Comparison of ENCODE assay signal across 24 mouse cellular contexts in the genomic region with DNA sequence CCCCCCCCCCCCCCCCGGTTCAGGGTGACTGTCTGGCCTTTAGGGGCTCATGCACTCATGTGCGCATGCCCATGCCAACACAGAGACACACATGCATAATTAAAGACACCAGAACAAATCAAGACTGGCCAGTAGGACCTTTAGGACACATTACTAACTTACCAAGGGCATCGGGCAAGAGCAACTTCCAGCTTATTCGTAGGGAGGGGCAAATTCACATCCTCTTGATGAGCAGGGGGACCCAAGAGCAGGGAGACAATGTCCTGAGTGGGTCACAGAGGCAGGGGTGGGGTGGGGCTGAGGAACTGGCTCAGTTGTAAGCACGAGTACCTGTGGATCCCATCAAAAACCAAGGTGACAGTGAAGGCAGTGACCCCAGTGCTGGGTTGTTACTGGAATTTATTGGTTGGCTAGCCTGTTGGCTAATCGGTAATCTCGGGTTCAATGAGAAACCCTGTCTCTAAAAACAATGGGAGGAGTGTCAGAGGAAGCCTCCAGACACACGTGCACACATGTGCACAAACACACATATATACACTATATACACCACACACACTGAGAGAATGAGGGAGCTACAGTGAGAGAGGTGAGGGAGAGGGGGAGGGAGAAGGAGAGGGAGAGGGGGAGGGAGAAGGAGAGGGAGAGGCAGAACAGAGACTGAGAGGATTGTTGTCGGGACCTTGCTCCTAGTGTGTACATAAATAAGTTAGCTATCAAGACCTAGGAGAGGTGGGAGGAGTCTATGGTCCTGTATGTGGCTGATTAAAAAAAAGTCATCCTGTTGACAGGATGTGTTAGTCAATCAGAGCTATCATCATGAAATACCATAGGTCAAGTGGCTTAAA. TPM values are rescaled to one million over a fixed set of nuclear protein-coding genes. Genes with fewer than 3 reads are reported as not detected.
DNase-seq lines count a peak whose midpoint lies in the region; ATAC-seq and TF ChIP-seq lines count a peak whose summit lies in the region.
"Had no signal": no experiment of that assay in that cellular context is flagged by ENCODE, and none has a peak within 500 bp of the region (broad histone marks: within the 10 kb centered on the region; RNA-seq: fewer than 3 reads in every experiment).

No protein-coding gene starts in this region.

- WGBS in liver, adult 2 months, result 32% methylated on average over 9 of the region's 9 CpGs
- WGBS in liver, embryonic 11.5 days, result 67% methylated on average over 8 of the region's 9 CpGs
- WGBS in liver, embryonic 13.5 days (ENCODE audit: insufficient replicate concordance), result 54% methylated on average over 8 of the region's 9 CpGs

- no peak overlapping the region for H3K9ac ChIP-seq in liver, adult 2 months (ENCODE audit: low read depth, low read length)
- H3K9ac ChIP-seq in liver, embryonic 11.5 days (ENCODE audit: low read depth, low read length), result no peak overlapping the region
- no peak overlapping the region for H3K9ac ChIP-seq in liver, embryonic 13.5 days
- H3K9ac ChIP-seq: heart, embryonic 12.5 days; hindbrain, embryonic 12.5 days; limb, embryonic 13.5 days; lung, embryonic 14.5 days had no signal

- H3K27me3 ChIP-seq in liver, adult 2 months (ENCODE audit: control insufficient read depth, insufficient read depth, low read length), result no peaks in the 10 kb centered on the region
- no peaks in the 10 kb centered on the region for H3K27me3 ChIP-seq in liver, embryonic 11.5 days (replicated peaks; ENCODE audit: control insufficient read depth, insufficient read depth, low read length)
- no peaks in the 10 kb centered on the region for H3K27me3 ChIP-seq in liver, embryonic 13.5 days
- H3K27me3 ChIP-seq: CH12.LX; heart, embryonic 12.5 days; hindbrain, embryonic 12.5 days; limb, embryonic 13.5 days had no signal

- peaks cover 19% of the 10 kb centered on the region for H3K4me1 ChIP-seq in liver, adult 2 months (ENCODE audit: control insufficient read depth, insufficient read depth, low read length)
- H3K4me1 ChIP-seq in liver, embryonic 11.5 days (replicated peaks; ENCODE audit: control insufficient read depth, insufficient read depth, low read length), result no peaks in the 10 kb centered on the region
- H3K4me1 ChIP-seq in liver, embryonic 13.5 days (replicated peaks), result peaks cover 19% of the 10 kb centered on the region
- H3K4me1 ChIP-seq: embryonic facial prominence, embryonic 10.5 days; heart, embryonic 12.5 days; hindbrain, embryonic 12.5 days; limb, embryonic 13.5 days had no signal

- H3K4me2 ChIP-seq in liver, embryonic 11.5 days, result no peak overlapping the region
- no peak overlapping the region for H3K4me2 ChIP-seq in liver, embryonic 13.5 days
- H3K4me2 ChIP-seq: heart, embryonic 12.5 days; hindbrain, embryonic 12.5 days; limb, embryonic 13.5 days; lung, embryonic 14.5 days had no signal

- H3K4me3 ChIP-seq in liver, adult 2 months (ENCODE audit: insufficient read depth, low read depth, low read length), result no peak overlapping the region
- no peak overlapping the region for H3K4me3 ChIP-seq in liver, embryonic 11.5 days (ENCODE audit: low read depth, low read length)
- H3K4me3 ChIP-seq in liver, embryonic 13.5 days (replicated peaks), result no peak overlapping the region
- H3K4me3 ChIP-seq: embryonic facial prominence, embryonic 10.5 days; heart, embryonic 12.5 days; hindbrain, embryonic 12.5 days; left cerebral cortex, adult 2 months; limb, embryonic 13.5 days had no signal

- ATAC-seq in liver, embryonic 11.5 days (replicated peaks; ENCODE audit: low FRiP score), result no peak; the same call in 1 of the 2 replicates
- peak; percentile 32; the same call in 1 of the 2 replicates for ATAC-seq in liver, embryonic 13.5 days (ENCODE audit: low read depth)
- ATAC-seq: inflammation-experienced regulatory T-cells, adult 6 months had no signal

- TF ChIP-seq CTCF in liver, adult 2 months (IDR thresholded peaks at IDR 0.05; ENCODE audit: low read depth, low read length), result no peak

- peaks cover 33% of the 10 kb centered on the region for H3K36me3 ChIP-seq in liver, adult 2 months (ENCODE audit: control insufficient read depth, insufficient read depth, low read length)
- H3K36me3 ChIP-seq in liver, embryonic 11.5 days (ENCODE audit: control insufficient read depth, insufficient read depth, low read length), result no peaks in the 10 kb centered on the region
- peaks cover 3% of the 10 kb centered on the region; the same call in 1 of the 2 replicates for H3K36me3 ChIP-seq in liver, embryonic 13.5 days
- H3K36me3 ChIP-seq: embryonic facial prominence, embryonic 10.5 days; heart, embryonic 12.5 days; hindbrain, embryonic 12.5 days; limb, embryonic 13.5 days had no signal

- DNase-seq in kidney, adult 9 months, result peak; percentile 60
- no peak for DNase-seq in kidney, adult 18-20 months
- DNase-seq in liver, adult 2 months (ENCODE audit: extremely low read depth, low read depth, low spot score), result peak; percentile 36
- no peak for DNase-seq in liver, embryonic 11.5 days (ENCODE audit: low spot score)
- DNase-seq in liver, embryonic 13.5 days, result no peak
- DNase-seq in right cerebral cortex, postnatal 10 days (ENCODE audit: low spot score in 2 of 2), result no peak
- DNase-seq in urinary bladder, postnatal 10 days (ENCODE audit: low spot score), result no peak
- DNase-seq: adrenal gland, adult 2 months; cerebellum, adult 8-10 months; heart, adult 11 months; heart, postnatal 14 days; lung, embryonic 14.5 days; lung, postnatal 36 days had no signal

- H3K9me3 ChIP-seq in liver, embryonic 11.5 days (ENCODE audit: control insufficient read depth, low read length), result no peaks in the 10 kb centered on the region
- no peaks in the 10 kb centered on the region for H3K9me3 ChIP-seq in liver, embryonic 13.5 days (replicated peaks)
- H3K9me3 ChIP-seq: embryonic facial prominence, embryonic 10.5 days; hindbrain, embryonic 12.5 days; limb, embryonic 13.5 days had no signal

- no peak for TF ChIP-seq POLR2A in liver, adult 2 months (IDR thresholded peaks at IDR 0.05; ENCODE audit: extremely low read depth, insufficient read depth, low read length)

- peaks cover 2% of the 10 kb centered on the region; the same call in 1 of the 2 replicates for H3K79me2 ChIP-seq in liver, adult 2 months (ENCODE audit: control insufficient read depth, insufficient read depth, low read length)

- H3K27ac ChIP-seq in liver, adult 2 months (replicated peaks; ENCODE audit: insufficient read depth, low read depth, low read length), result peak overlapping the region; percentile 40; the same call in 1 of the 2 replicates
- no peak overlapping the region for H3K27ac ChIP-seq in liver, embryonic 11.5 days (ENCODE audit: low read depth, low read length)
- no peak overlapping the region for H3K27ac ChIP-seq in liver, embryonic 13.5 days
- H3K27ac ChIP-seq: embryonic facial prominence, embryonic 10.5 days; hindbrain, embryonic 12.5 days; left cerebral cortex, adult 2 months; limb, embryonic 13.5 days had no signal

RNA-seq across cellular contexts. Expression of gene Hsd17b2, which starts 46.4 kb away (rescaled TPM):
- total RNA-seq in liver, adult 2 months (2014; rRNA removed), result 228 and 380 TPM in 2 replicates
- 234 and 259 TPM in 2 replicates for polyA plus RNA-seq in liver, adult 2 months (2012; rRNA removed)
- 13.8 and 15.6 TPM in 2 replicates for polyA plus RNA-seq in liver, embryonic 11.5 days (2014; fragmentation: Nextera tagmentation; extraction: Ambion mirVana)
- polyA plus RNA-seq in liver, embryonic 13.5 days (2015; fragmentation: Nextera tagmentation; extraction: Ambion mirVana), result 41.4 and 46.2 TPM in 2 replicates
- total RNA-seq: CH12.LX; gastrocnemius, adult 8-10 months; heart, postnatal 14 days; left cerebral cortex, adult 2 months; megakaryocyte-erythroid progenitor cell, adult 5-6 weeks; midbrain, postnatal 0 days had no signal
- polyA plus RNA-seq: embryonic facial prominence, embryonic 10.5 days; forebrain, embryonic 11.5 days; hindbrain, embryonic 12.5 days; limb, embryonic 13.5 days had no signal

RNA-seq across cellular contexts. Expression of gene Mphosph6, which starts 53.6 kb away (rescaled TPM):
- total RNA-seq in liver, adult 2 months (2014; rRNA removed), result 3.2 and 3.4 TPM in 2 replicates
- polyA plus RNA-seq in liver, adult 2 months (2012; rRNA removed), result 0.92 and 1.2 TPM in 2 replicates
- polyA plus RNA-seq in liver, embryonic 11.5 days (2014; fragmentation: Nextera tagmentation; extraction: Ambion mirVana), result 83.7 and 89.8 TPM in 2 replicates
- 44.9 and 53.7 TPM in 2 replicates for polyA plus RNA-seq in liver, embryonic 13.5 days (2015; fragmentation: Nextera tagmentation; extraction: Ambion mirVana)

Comparison
In these comparisons a context has a peak if more than half of its experiments do, and no peak if none do; other contexts are left out.
1. DNase-seq: peak in kidney, adult 9 months (single experiment) and liver, adult 2 months (single experiment); none in kidney, adult 18-20 months (single experiment), liver, embryonic 11.5 days (single experiment), liver, embryonic 13.5 days (single experiment), right cerebral cortex, postnatal 10 days (0 of 2) and urinary bladder, postnatal 10 days (single experiment).
2. RNA of gene Mphosph6, which starts 53.6 kb away (polyA plus RNA-seq): 83.7 to 89.8 TPM in liver, embryonic 11.5 days and 44.9 to 53.7 TPM in liver, embryonic 13.5 days; 0.92 to 1.2 TPM in liver, adult 2 months; every median in the first group is over 10 times any median in the second.